Mouse (Mus musculus): ENCODE data around the gene Rgs7.

Gene Rgs7

DNA sequence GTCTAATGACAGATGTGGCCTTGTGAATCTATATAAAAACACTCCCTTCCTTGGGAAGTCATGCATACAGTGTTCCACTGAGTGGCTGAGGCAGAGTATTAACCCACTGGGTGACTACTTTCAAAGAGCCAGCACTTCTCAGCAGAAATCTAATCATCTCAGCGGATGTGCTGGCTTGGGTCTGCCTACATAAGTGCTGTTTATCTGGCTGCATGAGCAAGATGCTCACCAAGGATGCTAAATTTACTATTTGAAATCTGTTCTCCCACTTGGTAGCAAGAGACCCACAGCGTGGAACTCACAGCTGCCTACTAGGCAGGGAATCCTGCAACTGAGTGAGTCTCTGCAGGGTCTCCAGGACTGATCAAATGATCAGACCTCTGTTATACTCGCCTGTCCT lies 184.7 kb downstream of the Rgs7 start:
- DNase-seq (ENCODE audit: low spot score in 2 of 2): peak; percentile 30 to 46

DNA sequence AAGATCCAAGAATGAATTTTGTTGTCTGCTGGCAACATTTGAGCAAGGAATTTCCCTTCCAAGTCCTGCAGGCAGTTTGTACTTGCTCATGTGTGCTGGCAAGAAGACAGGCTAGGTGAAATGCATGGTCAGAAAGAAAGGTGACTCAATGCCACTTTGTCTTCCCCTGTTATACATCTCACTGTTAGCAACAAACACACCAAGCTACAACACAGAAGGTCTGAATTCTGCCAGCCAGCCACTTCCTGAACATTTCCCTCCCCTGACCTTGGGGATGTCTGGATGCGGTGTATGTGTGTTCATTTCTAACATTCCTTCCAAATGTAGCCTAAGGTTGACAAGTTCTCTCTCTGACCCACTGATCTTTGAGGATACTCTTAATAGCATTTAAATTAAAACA lies 191.4 kb downstream of the Rgs7 start:
- no peak for DNase-seq (ENCODE audit: low spot score in 2 of 2)

GRCm38 (mm10) chr1:175300404-175300803 lies 191.9 kb downstream of the Rgs7 start:
- DNase-seq (ENCODE audit: low spot score in 2 of 2): no peak

DNA sequence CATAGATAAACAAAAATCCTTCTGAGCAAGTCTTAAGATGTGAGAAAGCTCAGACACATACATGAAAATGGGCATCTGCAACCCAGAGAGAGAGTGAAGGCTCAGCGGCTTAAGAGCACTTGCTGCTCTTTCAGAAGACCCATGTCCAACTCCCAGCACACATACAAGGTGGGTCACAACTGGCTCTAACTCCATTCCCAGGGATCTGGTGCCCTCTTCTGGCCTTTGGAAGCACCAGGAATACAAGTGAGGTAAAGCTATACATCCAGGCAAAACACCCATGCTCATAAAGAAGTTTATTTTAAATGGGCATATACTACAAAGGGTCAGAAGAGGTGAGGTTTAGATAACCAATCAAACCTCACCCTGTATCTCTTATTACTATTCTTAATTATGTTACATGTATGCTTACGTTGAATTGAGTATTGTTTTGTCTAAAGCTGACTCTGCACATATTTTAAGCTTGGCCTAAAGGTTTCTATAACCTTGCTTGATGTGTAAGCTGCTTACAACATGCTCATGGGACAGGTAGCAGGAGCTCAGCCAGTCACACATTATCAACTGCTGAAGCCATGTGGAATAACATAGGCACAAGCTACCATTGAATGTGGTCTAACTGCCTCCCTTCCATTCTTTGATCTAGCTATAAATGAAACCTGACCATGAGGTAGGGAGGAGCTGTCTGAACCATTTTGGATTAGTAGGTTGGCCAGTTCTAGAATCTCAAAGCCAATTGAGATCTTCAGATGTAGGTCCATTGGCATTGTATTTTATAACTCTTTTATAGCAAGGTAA lies 192.5 kb downstream of the Rgs7 start:
- no peak for DNase-seq (ENCODE audit: low spot score in 2 of 2)

DNA sequence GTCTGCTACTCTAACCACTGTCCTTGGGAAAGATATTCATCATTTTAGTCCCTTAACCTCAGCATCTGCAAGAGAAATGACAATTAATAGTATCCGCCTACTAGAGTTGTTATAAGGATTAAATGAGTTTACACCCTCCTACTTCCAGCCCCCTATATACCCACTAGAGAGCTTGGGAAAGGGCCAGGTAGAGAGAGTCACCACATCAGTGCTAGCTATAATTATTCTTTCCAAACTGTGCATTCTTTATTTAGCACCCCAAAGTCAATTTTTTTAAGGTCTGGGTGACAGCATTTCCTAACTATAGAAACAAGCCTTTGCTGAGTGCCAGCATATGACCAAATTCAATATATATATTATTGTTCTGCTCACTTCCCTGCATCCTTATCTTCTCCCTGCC lies 195.4 kb downstream of the Rgs7 start:
- DNase-seq (ENCODE audit: low spot score in 2 of 2): peak; percentile 53 to 62

DNA sequence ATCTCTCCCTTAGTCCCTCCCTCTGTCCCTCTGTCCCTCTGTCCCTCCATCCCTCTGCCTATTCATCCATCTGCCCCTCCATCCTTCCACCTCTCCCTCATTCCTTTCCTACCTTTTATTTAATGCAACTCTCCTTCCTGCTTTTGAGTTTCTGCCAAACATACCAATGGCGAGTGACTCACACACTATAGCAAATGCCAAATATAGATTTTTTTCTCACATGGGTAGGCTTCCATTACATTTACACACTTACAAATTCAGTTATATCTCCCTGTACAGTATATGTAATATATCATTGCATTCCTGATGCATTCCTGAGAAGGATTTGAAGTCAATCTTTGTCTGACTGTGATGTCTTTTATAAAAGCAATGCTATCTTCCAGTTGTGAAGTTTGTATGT lies 202.2 kb downstream of the Rgs7 start:
- no peak for DNase-seq (ENCODE audit: low spot score in 2 of 2)

- DNase-seq (ENCODE audit: low spot score in 2 of 2): no peak
Measured at GRCm38 (mm10) chr1:175262341-175262740, 230.0 kb downstream of the Rgs7 start.

DNA sequence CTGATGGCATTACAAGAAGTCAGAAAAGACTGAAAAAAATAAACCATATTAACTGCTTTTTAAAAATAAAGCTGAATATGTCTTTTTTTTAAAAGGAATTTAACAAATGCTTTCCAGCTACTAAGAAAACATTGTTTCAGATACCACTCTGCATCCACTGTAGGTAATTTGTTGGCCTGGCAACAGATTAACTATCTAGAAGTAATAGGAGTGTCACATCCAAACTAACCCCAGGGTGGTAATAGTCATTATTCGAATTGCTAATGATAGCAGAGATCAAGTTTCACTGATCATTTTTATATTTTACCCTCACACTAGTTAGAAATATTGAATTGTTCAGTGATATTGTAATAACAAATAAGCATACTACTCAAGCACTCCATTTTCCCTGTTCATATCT lies 232.9 kb downstream of the Rgs7 start:
- DNase-seq (ENCODE audit: low spot score in 2 of 2): no peak

DNA sequence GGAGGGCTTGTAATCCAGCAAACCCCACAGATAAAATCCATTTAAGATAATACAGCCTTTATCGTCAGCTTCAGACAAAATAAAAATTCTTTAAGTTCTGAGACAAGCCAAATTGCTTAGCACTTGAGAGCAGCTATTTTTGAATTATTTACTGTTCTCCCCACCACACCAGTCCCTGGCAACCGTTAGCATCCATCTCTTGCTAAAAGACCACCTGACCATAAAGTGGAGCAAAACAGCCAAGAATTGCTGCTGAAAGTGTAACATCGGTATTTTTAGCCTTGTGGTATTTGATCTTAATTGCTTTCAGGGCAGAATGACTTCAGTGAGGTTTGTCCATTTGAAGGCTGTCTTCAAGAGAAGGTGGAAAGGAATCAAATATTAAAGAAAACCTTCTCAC lies 237.1 kb downstream of the Rgs7 start:
- no peak for DNase-seq (ENCODE audit: low spot score in 2 of 2)

DNA sequence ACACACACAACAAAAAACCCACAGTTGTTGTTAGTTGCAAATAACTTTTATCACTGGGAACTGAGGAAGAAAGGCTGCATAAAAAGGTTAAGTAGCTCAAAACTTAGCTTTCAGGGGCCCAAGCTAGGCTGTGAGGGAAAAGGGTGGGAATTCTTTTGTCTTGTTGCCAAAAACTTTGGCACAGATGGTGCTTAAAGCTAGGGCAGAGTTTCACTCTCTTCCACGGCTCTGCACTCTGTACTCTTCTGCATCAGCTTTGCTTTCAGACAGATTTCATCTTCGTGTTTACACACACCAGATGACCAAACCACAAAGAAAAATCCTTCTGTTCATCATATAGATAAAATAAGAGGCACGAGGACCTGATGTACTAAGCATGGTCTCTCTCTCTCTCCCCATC lies 237.6 kb downstream of the Rgs7 start:
- DNase-seq (ENCODE audit: low spot score in 2 of 2): no peak

- DNase-seq (ENCODE audit: low spot score in 2 of 2): no peak
Measured at GRCm38 (mm10) chr1:175242135-175242534, 250.2 kb downstream of the Rgs7 start.

- no peak for DNase-seq (ENCODE audit: low spot score in 2 of 2)
Measured at GRCm38 (mm10) chr1:175240137-175240536, 252.2 kb downstream of the Rgs7 start.

DNA sequence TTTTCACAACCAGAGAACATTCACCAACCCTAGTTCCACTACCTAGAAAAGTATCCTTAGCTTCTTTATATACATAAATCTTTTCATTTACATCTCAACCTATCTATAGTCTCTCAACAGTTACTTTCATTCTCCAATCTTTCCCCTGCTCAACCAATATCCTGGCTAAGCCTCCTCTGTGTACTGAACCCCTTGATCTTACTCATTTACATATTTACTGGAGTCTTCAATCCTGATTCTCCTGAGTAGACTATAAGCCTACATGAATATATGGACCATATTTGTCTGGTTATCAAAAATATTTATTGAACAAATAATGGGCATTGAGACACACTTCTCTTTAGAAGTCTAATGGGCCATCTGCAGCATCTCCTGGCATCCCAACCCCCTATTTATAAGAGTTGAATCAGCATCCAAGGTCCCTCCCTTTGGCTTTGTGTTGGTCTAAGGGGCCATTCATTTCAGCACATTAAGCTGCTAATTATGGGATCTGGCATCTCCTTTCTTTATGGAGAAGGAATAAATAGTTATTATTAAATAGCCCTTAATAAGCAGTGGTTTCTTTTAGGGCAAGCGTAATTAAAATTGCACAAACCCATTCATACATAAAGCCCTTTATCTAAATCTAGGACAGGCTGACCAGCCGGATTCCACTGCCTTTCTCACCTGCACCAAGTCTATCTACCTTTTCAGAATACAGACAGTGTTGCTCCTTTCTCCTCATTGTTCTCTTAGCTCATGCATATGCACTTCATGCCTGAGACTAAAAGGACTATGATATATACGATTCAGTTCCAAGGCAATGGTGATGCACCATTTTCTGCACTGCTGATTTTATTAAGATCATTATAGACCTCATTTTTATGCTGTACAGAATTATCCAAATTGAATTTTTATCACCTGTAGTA lies 270.5 kb downstream of the Rgs7 start:
- no peak for DNase-seq (ENCODE audit: low spot score in 2 of 2)

- DNase-seq (ENCODE audit: low spot score in 2 of 2): no peak
Measured at GRCm38 (mm10) chr1:175219563-175219962, 272.7 kb downstream of the Rgs7 start.

- no peak for DNase-seq (ENCODE audit: low spot score in 2 of 2)
Measured at GRCm38 (mm10) chr1:175207004-175207403, 285.3 kb downstream of the Rgs7 start.

DNA sequence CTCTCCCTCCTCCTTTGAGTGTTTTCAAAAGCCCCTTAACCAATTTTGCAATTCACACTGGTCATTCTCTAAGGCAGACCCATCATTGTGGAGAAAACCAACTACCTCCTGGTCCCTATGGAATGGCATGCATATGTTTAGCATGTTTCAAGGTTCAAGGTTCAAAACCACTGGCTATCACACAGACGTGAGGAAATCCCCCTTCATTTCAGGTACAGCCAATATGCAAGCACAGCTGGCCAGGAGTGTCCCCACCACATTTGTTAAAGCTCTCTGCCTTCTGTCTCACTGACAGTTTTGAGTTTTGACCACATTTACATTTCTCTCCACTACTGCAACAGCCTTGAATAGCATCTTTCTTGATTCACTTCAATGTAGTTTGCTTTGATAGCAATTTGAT lies 286.7 kb downstream of the Rgs7 start:
- DNase-seq (ENCODE audit: low spot score in 2 of 2): no peak

GRCm38 (mm10) chr1:175203544-175203943 lies 288.8 kb downstream of the Rgs7 start:
- DNase-seq (ENCODE audit: low spot score in 2 of 2): no peak

GRCm38 (mm10) chr1:175202902-175203301 lies 289.4 kb downstream of the Rgs7 start:
- no peak for DNase-seq (ENCODE audit: low spot score in 2 of 2)

GRCm38 (mm10) chr1:175198881-175199280 lies 293.4 kb downstream of the Rgs7 start:
- DNase-seq (ENCODE audit: low spot score in 2 of 2): no peak

- DNase-seq (ENCODE audit: low spot score in 2 of 2): no peak
Measured at GRCm38 (mm10) chr1:175195806-175196205, 296.5 kb downstream of the Rgs7 start.

DNA sequence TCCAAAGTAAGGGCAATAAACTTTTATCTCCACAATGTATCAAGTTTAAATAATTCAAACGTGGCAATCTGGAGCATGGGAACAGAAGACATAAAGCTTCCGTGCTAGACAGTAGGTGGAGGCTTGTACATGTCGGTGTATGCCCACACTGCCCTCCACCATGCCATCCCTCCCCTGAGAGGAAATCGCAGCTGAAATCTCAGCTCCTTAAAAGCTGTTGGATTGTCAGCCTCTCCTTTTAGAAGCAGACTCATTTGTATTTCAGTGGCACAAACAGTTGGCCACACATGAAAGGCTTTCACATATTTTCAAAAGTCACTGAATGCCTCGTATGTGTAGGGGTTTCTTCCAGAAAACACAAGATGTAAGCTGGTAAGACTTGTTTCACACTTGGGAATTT lies 304.1 kb downstream of the Rgs7 start:
- DNase-seq (ENCODE audit: low spot score in 2 of 2): no peak

- peak; percentile 18 to 42 for DNase-seq (ENCODE audit: low spot score in 2 of 2)
Measured at GRCm38 (mm10) chr1:175185211-175185610, 307.1 kb downstream of the Rgs7 start.

GRCm38 (mm10) chr1:175184736-175185135 lies 307.6 kb downstream of the Rgs7 start:
- no peak for DNase-seq (ENCODE audit: low spot score in 2 of 2)
